Mouse (Mus musculus): ENCODE results near the gene Tmsb4x.
A peak's percentile ranks its signal among the peaks of the same experiment; 100 is the strongest.

The Tmsb4x gene

GRCm38 (mm10) chrX:167208978-167209754, at the start of gene Tmsb4x:
Gene Tmsb4x (minus strand): TSS chrX:167209315.
- DNase-seq (ENCODE audit: low read depth), result peak; percentile 90

GRCm38 (mm10) chrX:167241736-167242135, 32.6 kb upstream of the Tmsb4x start:
- no peak for DNase-seq (ENCODE audit: low read depth)

- DNase-seq (ENCODE audit: low read depth), result no peak
These were observed 30.3 kb upstream of the Tmsb4x start for GRCm38 (mm10) chrX:167239293-167239921.

GRCm38 (mm10) chrX:167233104-167233687, 24.1 kb upstream of the Tmsb4x start:
- peak; percentile 87 for DNase-seq (ENCODE audit: low read depth)

- DNase-seq (ENCODE audit: low read depth), result peak; percentile 77
These were observed 22.0 kb upstream of the Tmsb4x start for GRCm38 (mm10) chrX:167231150-167231549.

GRCm38 (mm10) chrX:167229819-167230218, 20.7 kb upstream of the Tmsb4x start:
- DNase-seq (ENCODE audit: low read depth), result peak; percentile 9

GRCm38 (mm10) chrX:167229206-167229605, 20.1 kb upstream of the Tmsb4x start:
- peak; percentile 84 for DNase-seq (ENCODE audit: low read depth)

GRCm38 (mm10) chrX:167227756-167228155, 18.6 kb upstream of the Tmsb4x start:
- DNase-seq (ENCODE audit: low read depth), result no peak

- peak; percentile 68 for DNase-seq (ENCODE audit: low read depth)
These were observed 18.0 kb upstream of the Tmsb4x start for GRCm38 (mm10) chrX:167227138-167227537.

GRCm38 (mm10) chrX:167226570-167226969, 17.5 kb upstream of the Tmsb4x start:
- peak; percentile 65 for DNase-seq (ENCODE audit: low read depth)

- DNase-seq (ENCODE audit: low read depth), result peak; percentile 59
These were observed 3.6 kb upstream of the Tmsb4x start for GRCm38 (mm10) chrX:167212707-167213106.

GRCm38 (mm10) chrX:167211871-167212555, 2.9 kb upstream of the Tmsb4x start:
- DNase-seq (ENCODE audit: low read depth), result peak; percentile 32

- DNase-seq (ENCODE audit: low read depth), result no peak
These were observed 1.2 kb upstream of the Tmsb4x start for GRCm38 (mm10) chrX:167210319-167210728.

- DNase-seq (ENCODE audit: low read depth), result peak; percentile 57
These were observed 713 bp upstream of the Tmsb4x start for GRCm38 (mm10) chrX:167209828-167210227.

- peak; percentile 58 for DNase-seq (ENCODE audit: low read depth)
These were observed 652 bp downstream of the Tmsb4x start for GRCm38 (mm10) chrX:167208506-167208820.

GRCm38 (mm10) chrX:167207741-167208505, 1.2 kb downstream of the Tmsb4x start:
- DNase-seq (ENCODE audit: low read depth), result peak; percentile 73

- DNase-seq (ENCODE audit: low read depth), result peak; percentile 61
These were observed 3.1 kb downstream of the Tmsb4x start for GRCm38 (mm10) chrX:167205813-167206520.

- peak; percentile 75 for DNase-seq (ENCODE audit: low read depth)
These were observed 7.8 kb downstream of the Tmsb4x start for GRCm38 (mm10) chrX:167201365-167201764.

- DNase-seq (ENCODE audit: low read depth), result no peak
These were observed 13.9 kb downstream of the Tmsb4x start for GRCm38 (mm10) chrX:167195228-167195649.

- DNase-seq (ENCODE audit: low read depth), result no peak
These were observed 22.8 kb downstream of the Tmsb4x start for GRCm38 (mm10) chrX:167186306-167186705.

GRCm38 (mm10) chrX:167183535-167183934, 25.6 kb downstream of the Tmsb4x start:
- DNase-seq (ENCODE audit: low read depth), result no peak

Measured in naive thymus-derived CD4-positive, alpha-beta T cell, adult 2 months (primary cell).